Mouse (Mus musculus): Measurements from ENCODE around the gene Pef1.

The Pef1 gene

GRCm38 (mm10) chr4:130173060-130173822 lies 70.9 kb downstream of the Pef1 start:
- intact Hi-C loops (cut with DNase I) = no loop called here

- intact Hi-C loops (cut with DNase I) = no loop called here
Observed at GRCm38 (mm10) chr4:130173911-130174311, 71.6 kb downstream of the Pef1 start.

DNA sequence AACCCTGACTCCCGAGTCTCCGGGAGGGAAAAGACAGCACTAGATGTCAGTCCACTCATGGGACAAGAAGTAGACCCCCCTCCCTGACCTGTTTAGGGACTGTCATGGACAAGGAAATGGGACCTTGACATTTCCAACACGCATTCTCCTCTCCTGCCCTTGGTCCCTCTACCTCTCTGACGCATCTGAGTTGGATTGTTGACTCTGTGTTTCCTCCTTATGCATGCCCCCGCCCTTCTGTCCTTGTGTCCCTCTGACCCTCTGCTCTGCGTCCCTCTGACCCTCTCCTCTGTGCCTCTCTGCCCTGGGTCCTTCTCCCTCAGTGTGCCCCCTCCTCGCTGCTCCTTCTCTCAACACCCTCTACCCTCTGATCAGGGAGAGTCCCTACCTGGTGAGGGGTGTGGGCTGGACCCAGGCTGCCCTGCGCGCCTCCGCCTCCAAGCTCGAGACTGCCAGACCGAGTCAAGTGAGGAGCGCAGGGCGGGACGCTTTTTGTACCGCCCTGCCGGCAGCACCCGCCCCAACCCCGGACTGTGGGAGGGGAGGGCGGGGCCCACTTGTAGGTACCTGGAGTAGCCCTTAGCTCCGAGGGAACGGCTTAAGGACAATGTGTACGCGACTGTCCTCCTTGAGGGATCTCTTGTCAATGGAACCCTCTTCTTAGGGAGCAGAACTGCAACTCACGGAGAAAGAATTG lies 72.1 kb downstream of the Pef1 start:
- intact Hi-C loops (cut with DNase I) = no loop called here

GRCm38 (mm10) chr4:130175072-130175711 lies 72.8 kb downstream of the Pef1 start, which contains the start of gene Tinagl1:
Gene Tinagl1, minus strand, starts transcription at chr4:130175122.
- intact Hi-C loops (cut with DNase I) = no loop called here

DNA sequence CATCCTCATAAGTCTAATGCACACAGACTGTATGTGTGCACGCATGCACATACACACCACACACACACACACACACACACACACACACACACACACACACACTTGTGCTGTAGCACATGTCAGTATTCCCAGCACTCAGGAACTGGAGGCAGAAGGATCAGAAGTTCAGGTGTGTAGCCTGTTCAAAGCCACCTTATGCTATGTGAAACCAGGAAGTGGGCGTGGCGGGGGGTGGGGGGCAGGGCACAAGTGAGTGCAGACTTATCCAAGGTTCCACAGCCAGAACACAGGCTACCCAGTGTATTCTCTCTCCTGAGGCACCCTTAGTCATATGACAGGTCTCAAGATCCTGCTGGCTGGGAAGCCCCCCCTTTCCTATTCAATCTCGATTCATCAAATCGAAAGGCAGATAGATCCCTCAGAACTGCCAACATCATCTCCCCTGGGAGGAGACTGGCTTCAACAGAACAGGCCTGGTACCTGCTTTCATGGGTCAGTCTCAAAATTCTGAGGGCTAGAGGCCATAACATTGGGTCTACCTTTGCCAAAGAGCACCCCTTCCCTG lies 73.9 kb downstream of the Pef1 start:
- intact Hi-C loops (cut with DNase I) = no loop called here

DNA sequence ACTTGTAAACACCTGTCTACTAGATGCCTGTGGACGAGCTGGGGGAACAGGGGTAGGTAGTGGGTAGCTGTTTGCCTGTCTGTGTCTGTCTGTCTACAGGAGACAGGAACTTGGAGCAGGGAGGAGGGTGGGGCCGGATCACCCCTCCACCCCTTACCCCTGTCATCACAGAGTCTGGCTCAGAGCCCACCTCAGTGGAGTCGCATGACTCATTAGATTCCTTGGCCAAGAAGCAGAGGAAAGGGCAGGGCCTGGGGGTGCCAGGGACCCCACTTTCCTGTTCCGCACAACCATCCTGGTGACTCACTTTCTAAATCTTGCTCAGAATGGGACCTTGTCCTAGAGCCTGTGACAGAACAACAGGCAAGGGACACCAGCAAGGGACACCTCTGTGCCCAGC lies 74.7 kb downstream of the Pef1 start:
- intact Hi-C loops (cut with DNase I) = no loop called here

DNA sequence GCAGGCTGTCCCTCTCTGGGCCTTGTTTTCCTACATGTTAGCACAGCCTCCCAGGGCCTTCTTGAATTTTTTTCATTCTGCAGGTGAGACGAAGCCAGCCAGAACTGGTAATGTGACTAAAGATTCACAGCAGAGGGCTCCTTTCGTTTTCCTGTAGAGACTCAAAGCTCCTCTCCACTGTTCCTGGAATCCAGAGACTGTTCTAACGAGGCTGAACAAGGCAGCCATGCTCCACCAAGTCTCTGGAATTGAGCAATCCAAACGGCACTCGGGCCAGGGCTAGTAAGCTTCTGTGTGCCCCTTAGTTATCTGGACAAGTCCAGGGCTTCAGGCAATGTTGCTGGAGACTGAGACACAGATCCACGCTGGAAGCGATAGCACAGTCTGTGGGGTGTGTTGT lies 75.2 kb downstream of the Pef1 start:
- intact Hi-C loops (cut with DNase I) = no loop called here

All from adrenal gland (tissue).